Mouse (Mus musculus): ENCODE data around the gene Lama5.

The Lama5 gene

DNA sequence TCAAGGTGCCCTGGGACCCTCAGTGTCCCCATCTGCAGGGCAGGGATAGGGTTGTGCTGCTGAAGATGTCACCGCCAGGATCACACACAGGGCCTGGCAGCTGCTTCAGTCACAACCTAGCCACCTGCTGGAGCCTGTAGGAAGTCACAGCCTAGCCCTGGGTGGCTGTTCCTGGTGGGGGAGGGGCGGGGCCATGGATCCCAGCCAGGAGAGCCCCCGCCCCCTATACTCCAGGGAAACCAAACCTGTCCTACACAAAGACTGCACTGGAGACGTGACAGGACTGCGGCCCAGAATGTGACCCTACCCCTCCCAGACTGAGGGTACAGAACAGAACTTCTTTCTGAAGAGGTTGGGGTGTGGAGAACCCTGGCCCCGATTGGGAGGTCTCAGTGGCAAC is 3.4 kb downstream of the Lama5 start:
- peak; percentile 61 for DNase-seq

DNA sequence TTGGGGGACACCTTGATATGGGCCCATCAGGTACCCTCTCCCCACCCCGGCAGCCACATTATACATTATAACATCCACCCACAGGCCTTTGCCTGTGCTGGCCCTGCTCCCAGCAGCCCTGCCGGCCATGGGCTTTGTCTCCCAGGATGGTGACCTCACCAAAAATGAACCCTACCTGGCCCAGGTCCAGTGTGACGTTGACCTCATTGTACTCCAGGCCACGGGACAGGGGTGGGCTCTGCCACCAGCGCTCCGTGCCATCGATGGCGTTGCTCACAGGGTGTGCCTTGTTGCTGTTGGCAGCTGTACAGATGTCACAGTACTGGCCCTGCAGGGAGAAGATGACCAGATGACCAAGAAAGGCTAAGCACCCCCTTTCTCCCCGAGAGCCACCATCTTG is 4.6 kb downstream of the Lama5 start:
- no peak for DNase-seq

- DNase-seq: no peak
These were observed 5.5 kb downstream of the Lama5 start for GRCm38 (mm10) chr2:180220165-180220564.

GRCm38 (mm10) chr2:180219145-180219943 is 6.3 kb downstream of the Lama5 start:
- no peak for DNase-seq

GRCm38 (mm10) chr2:180218677-180219076 is 7.0 kb downstream of the Lama5 start:
- DNase-seq: peak; percentile 37

DNA sequence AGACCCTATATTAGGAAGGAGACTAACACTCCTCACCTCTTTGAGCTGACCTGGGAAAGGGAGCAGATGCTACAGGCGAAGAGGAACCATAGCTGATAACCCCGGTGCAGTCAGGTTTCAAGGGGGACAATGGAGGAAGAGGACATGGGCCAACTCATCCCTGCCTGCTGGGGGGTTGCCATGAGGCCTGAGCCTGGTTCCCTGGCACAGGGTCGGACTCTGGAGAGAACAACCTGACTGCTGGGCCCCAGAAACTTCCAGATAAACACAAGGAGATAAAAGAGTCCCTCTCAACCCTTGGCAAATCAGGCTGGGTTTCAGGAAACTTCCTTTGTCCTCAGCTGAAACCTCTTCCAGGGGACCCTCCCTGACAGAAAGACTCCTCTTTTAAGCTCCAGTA is 7.4 kb downstream of the Lama5 start:
- DNase-seq: no peak

DNA sequence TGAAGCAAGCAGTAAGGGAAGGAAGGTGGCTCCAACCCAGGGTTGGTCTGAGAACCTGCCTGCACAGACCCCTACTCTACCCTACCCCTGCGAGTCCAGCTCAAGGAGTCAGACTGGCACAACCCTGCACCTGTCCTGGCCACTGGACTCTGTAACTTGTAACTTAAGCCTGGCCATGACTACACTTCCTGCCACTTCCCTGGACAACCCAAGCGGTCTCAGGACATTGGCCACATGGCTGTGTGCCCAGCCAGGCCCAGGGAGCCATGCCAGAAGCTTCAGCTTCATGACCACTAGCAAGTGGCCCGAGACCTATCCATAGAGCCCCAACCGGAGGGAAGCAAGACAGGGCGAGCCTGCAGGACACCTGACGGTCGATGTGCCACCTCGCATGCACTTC is 8.1 kb downstream of the Lama5 start:
- DNase-seq: no peak

DNA sequence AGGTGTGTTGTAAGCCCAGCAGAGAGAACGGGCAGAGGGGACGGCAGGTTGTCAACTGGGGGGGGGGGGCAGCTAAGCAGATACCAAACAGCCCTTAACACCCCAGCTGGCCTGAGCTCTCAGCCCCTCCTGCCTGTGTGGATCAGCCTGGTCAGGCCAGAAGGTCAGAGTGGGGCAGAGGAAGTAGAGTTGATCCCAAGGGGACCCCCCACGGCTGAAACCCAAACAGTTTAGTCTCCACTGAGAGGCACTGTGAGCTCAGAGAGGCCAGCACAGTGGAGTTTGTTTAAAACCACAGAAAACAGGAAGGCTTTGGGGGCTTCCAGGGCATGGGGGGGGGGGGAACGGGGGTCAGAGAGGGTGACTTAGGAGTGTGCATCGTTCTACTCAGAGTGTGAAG is 8.7 kb downstream of the Lama5 start:
- DNase-seq: no peak

GRCm38 (mm10) chr2:180215951-180216350 is 9.7 kb downstream of the Lama5 start:
- no peak for DNase-seq

- no peak for DNase-seq
These were observed 10.6 kb downstream of the Lama5 start for GRCm38 (mm10) chr2:180215011-180215461.

- DNase-seq: no peak
These were observed 11.2 kb downstream of the Lama5 start for GRCm38 (mm10) chr2:180214352-180214978.

DNA sequence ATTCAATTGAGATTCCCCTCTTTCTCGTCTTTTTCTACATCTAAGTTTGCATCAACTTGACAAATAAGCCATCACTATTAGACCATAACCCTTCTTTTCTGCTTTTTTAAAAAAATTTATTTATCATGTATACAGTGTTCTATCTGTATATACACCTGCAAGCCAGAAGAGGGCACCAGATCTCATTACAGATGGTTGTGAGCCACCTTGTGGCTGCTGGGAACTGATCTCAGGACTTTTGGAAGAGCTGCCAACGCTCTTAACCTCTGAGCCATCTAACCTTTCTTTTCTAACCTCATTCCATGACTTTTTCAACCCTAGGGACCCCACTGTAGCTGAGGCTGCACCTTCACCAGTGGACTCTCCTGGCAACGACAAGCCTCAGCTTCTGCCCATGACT is 13.4 kb downstream of the Lama5 start:
- no peak for DNase-seq

DNA sequence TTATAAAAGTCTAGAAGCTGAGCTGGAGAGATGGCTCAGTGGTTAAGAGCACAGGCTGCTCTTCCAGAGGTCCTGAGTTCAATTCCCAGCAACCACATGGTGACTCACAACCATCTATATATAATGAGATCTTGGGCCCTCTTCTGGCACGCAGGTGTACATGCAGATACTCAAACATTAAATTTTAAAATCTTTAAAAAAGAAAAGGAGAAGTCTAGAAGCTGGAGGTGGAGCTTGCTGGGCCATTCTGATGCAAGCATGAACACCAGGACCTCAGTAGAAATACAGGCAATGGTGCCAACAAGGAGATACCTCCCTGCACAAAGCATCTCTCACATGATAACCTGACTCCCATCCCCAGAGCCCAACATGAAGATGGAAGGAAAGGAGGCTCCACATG is 16.7 kb downstream of the Lama5 start:
- DNase-seq: no peak

DNA sequence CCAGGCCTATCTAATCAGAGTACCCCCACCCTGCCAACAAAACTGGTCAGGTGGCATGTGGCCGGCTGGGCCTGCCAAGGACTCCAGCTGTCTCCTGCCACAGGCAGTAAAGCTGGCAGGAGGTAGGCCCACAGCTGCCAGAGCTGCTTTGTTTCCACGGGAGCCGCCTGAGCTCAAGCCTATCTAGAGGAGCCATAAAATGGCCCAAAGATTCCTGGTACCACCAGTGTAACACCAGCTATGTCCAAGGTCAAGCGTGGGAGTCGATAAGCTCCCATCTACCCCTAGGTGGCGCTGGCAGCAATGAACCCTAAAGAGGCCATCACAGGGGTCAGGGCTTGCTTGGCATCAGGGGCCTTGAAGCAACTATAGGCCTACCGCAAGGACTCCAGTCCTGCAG is 17.8 kb downstream of the Lama5 start:
- peak; percentile 72 for DNase-seq

DNA sequence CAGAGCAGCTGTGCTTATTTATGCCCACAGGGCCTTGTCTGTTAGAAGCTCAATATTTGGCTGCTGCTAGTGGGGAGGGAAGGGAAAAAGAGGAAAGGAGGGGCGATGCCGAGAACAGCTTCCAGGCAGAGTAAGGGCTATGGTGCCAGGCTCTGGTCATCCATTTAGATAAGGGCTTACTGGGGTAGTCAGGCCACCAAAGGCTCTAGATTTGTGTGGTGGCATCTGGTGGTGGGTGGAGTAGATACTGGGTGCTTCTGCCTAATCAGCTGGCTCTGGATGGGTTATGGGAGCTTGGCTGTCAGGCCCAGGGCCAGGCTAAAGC is 19.7 kb downstream of the Lama5 start:
- DNase-seq: no peak

GRCm38 (mm10) chr2:180205083-180205955 is 20.3 kb downstream of the Lama5 start:
- DNase-seq: no peak

GRCm38 (mm10) chr2:180204501-180204900 is 21.2 kb downstream of the Lama5 start:
- DNase-seq: no peak

- no peak for DNase-seq
These were observed 22.9 kb downstream of the Lama5 start for GRCm38 (mm10) chr2:180202805-180203204.

- DNase-seq: no peak
These were observed 23.4 kb downstream of the Lama5 start for GRCm38 (mm10) chr2:180202263-180202662.

DNA sequence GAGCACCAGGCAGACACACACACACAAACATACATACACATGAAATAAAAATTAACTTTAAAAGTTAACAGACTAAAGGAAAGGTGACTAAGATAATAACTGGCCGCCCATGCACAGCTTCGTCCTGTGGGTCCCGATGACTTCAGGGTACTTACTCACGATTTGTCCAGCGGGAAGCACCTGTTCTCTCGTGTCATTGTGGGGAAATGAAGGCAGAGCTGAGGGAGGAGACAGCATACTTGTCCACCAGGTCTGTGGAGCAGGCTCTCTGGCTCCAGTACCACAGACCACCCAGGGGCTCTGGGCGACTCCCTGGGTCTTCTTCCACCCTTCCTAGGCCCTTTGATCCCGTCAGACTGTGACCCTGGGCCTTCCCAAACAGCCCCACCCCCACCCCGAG is 24.4 kb downstream of the Lama5 start:
- DNase-seq: no peak

DNA sequence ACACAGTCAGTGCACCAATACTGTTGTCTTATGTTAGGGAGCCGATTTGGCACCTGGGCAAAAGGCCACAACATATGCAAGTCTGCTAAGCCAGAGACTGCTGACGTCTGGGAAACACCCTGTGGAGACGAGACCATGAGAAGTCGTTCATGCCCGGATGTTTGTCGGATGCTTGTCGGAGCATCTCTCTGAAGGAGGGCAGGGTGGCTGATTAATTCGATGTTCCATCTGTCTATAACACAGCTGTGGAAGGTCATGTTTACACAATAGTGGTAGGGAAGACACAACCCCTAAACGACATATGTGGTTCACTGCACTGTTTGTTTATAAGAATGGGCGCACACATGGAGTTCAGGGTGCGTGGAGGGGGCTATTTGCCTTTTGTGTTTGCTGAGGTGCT is 25.0 kb downstream of the Lama5 start:
- DNase-seq: no peak

DNA sequence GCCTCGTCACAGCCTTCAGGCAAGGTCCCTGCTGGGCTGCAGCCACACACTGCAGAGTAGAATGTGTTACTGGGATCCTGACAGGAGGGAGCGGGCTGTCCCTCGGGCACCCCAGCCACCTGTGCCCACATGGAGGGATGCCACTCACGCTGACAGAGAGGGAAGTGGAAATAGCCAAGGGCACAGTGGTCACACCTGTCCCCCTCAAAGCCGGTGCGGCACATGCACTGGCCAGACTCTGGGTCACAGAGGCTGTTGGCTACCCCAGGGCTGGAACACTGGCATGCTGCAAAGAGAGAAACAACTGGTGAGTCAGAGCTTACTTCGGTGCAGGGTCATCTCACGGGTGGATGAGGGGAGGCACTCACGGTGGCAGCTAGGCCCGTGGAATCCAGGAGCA is 26.9 kb downstream of the Lama5 start:
- no peak for DNase-seq

GRCm38 (mm10) chr2:180197323-180198037 is 28.2 kb downstream of the Lama5 start:
- DNase-seq: no peak
